ENCODE assay signal across 8 mouse cellular contexts in genomic region chr19:5456241-5456921, GRCm38 (mm10). TPM values are rescaled to one million over a fixed set of nuclear protein-coding genes. Genes with fewer than 3 reads are reported as not detected.
DNase-seq lines count a peak whose midpoint lies in the region; ATAC-seq and TF ChIP-seq lines count a peak whose summit lies in the region.

No protein-coding gene starts in this region.

- no peaks in the 10 kb centered on the region for H3K27me3 ChIP-seq in MEL (ENCODE audit: control insufficient read depth in 1 of 2, insufficient read depth in 2 of 2, low read length in 2 of 2)
- peaks cover 5% of the 10 kb centered on the region for H3K27me3 ChIP-seq in limb, embryonic 12.5 days
- no peaks in the 10 kb centered on the region for H3K27me3 ChIP-seq in midbrain, embryonic 14.5 days (ENCODE audit: control insufficient read depth, insufficient read depth, low read length)

- no peak for TF ChIP-seq POLR2A in MEL (IDR thresholded peaks at IDR 0.05; ENCODE audit: control insufficient read depth in 1 of 2, insufficient read depth in 1 of 2, low read depth in 1 of 2, low read length in 2 of 2, poor library complexity in 1 of 2)

- intact Hi-C loops in heart, postnatal 10 days (cut with DNase I), result loop anchor here (1.0 kb wide), 1 partner anchor 22 kb away; no protein-coding TSS in a partner anchor

- no peak overlapping the region for H3K27ac ChIP-seq in MEL (ENCODE audit: control insufficient read depth, low read depth, low read length)
- H3K27ac ChIP-seq in limb, embryonic 12.5 days, result peak overlapping the region; percentile 91
- H3K27ac ChIP-seq in midbrain, embryonic 14.5 days (replicated peaks; ENCODE audit: low read depth, low read length), result peak overlapping the region; percentile 96

- DNase-seq in MEL (ENCODE audit: low read depth, low spot score), result peak; percentile 44
- peak; percentile 29 for DNase-seq in embryo, embryonic 9.5 days (ENCODE audit: extremely low spot score)
- DNase-seq in heart, postnatal 10 days, result peak; percentile 61 to 65
- no peak for DNase-seq in midbrain, embryonic 14.5 days
- no peak for DNase-seq in left cerebral cortex, adult 8-10 months (ENCODE audit: low spot score in 2 of 2)
- DNase-seq in left cerebral cortex, adult 11 months (ENCODE audit: low spot score), result no peak
- no peak for DNase-seq in layer of hippocampus, adult 9-10 months (ENCODE audit: low spot score)

- H3K9me3 ChIP-seq in MEL (replicated peaks; ENCODE audit: insufficient read depth, low read length), result no peaks in the 10 kb centered on the region
- no peaks in the 10 kb centered on the region for H3K9me3 ChIP-seq in limb, embryonic 12.5 days
- no peaks in the 10 kb centered on the region for H3K9me3 ChIP-seq in midbrain, embryonic 14.5 days (ENCODE audit: control insufficient read depth, low read length)

- peaks cover 18% of the 10 kb centered on the region for H3K79me2 ChIP-seq in MEL (ENCODE audit: control insufficient read depth, insufficient read depth, low read length, poor library complexity)

- ATAC-seq in limb, embryonic 12.5 days (ENCODE audit: insufficient number of reproducible peaks, insufficient read depth, low FRiP score, low TSS enrichment, low read depth), result no peak
- no peak for ATAC-seq in midbrain, embryonic 14.5 days (ENCODE audit: low FRiP score, low TSS enrichment)

- H3K9ac ChIP-seq in MEL (ENCODE audit: control insufficient read depth, low read depth, low read length, poor library complexity, severe bottlenecking), result peak overlapping the region; percentile 89
- H3K9ac ChIP-seq in limb, embryonic 12.5 days (replicated peaks), result peak overlapping the region; percentile 82
- peak overlapping the region; percentile 91 for H3K9ac ChIP-seq in midbrain, embryonic 14.5 days (replicated peaks; ENCODE audit: low read length)

- no peak for TF ChIP-seq RAD21 in MEL (IDR thresholded peaks at IDR 0.05; ENCODE audit: low read depth, low read length)

- 3% methylated on average over 26 of the region's 26 CpGs for WGBS in limb, embryonic 12.5 days
- WGBS in midbrain, embryonic 14.5 days, result 4% methylated on average over 26 of the region's 26 CpGs

- H3K4me1 ChIP-seq in MEL (ENCODE audit: control insufficient read depth in 1 of 2, insufficient read depth in 2 of 2, low read length in 2 of 2), result peaks cover 0 to 28% of the 10 kb centered on the region in 2 experiments
- peaks cover 38% of the 10 kb centered on the region for H3K4me1 ChIP-seq in limb, embryonic 12.5 days (replicated peaks)
- peaks cover 38% of the 10 kb centered on the region for H3K4me1 ChIP-seq in midbrain, embryonic 14.5 days (ENCODE audit: control insufficient read depth, insufficient read depth, low read length)

- H3K36me3 ChIP-seq in MEL (ENCODE audit: control insufficient read depth in 1 of 2, insufficient read depth in 2 of 2, low read length in 2 of 2), result peaks cover 0 to 5% of the 10 kb centered on the region in 2 experiments; a peak in 2 of 4 replicates
- peaks cover 8% of the 10 kb centered on the region for H3K36me3 ChIP-seq in limb, embryonic 12.5 days
- H3K36me3 ChIP-seq in midbrain, embryonic 14.5 days (ENCODE audit: control insufficient read depth, insufficient read depth, low read length), result 0 out of 2 replicates have a peak, but pooled peaks cover 3% of the 10 kb centered on the region

- peak overlapping the region; percentile 98 for H3K4me2 ChIP-seq in limb, embryonic 12.5 days
- H3K4me2 ChIP-seq in midbrain, embryonic 14.5 days (ENCODE audit: low read length), result peak overlapping the region; percentile 98

- no peak for TF ChIP-seq CTCF in MEL (IDR thresholded peaks at IDR 0.05 in 2 of 3, conservative IDR thresholded peaks at IDR 0.05 in 1 of 3; ENCODE audit: control insufficient read depth in 1 of 3, insufficient read depth in 1 of 3, low read depth in 2 of 3, low read length in 3 of 3, poor library complexity in 1 of 3, severe bottlenecking in 1 of 3)

- no peak for TF ChIP-seq EP300 in MEL (IDR thresholded peaks at IDR 0.05; ENCODE audit: low read depth in 1 of 2, low read length in 2 of 2)

- peak overlapping the region; percentile 77 for H3K4me3 ChIP-seq in MEL (ENCODE audit: control insufficient read depth in 1 of 2, insufficient read depth in 1 of 2, low read depth in 2 of 2, low read length in 2 of 2)
- peak overlapping the region; percentile 83 for H3K4me3 ChIP-seq in limb, embryonic 12.5 days (replicated peaks)
- peak overlapping the region; percentile 85 for H3K4me3 ChIP-seq in midbrain, embryonic 14.5 days (replicated peaks; ENCODE audit: low read depth, low read length)

TF ChIP-seq in MEL, 35 proteins besides CTCF, POLR2A, EP300 and RAD21:
- no peak for TF ChIP-seq ZKSCAN1 (IDR thresholded peaks at IDR 0.05; ENCODE audit: low read depth, low read length)
- TF ChIP-seq USF1 (IDR thresholded peaks at IDR 0.05; ENCODE audit: low read depth, low read length), result no peak
- TF ChIP-seq NRF1 (IDR thresholded peaks at IDR 0.05; ENCODE audit: insufficient read depth, low read depth, low read length, poor library complexity, severe bottlenecking), result no peak
- no peak for TF ChIP-seq ZMIZ1 (IDR thresholded peaks at IDR 0.05; ENCODE audit: low read depth, low read length)
- TF ChIP-seq CHD1 (IDR thresholded peaks at IDR 0.05; ENCODE audit: low read depth, low read length), result no peak
- no peak for TF ChIP-seq MAX (IDR thresholded peaks at IDR 0.05; ENCODE audit: low read length)
TF ChIP-seq in MEL: peak in this region for 0.

RNA-seq across cellular contexts. Expression of gene Ccdc85b, which starts 1.3 kb away (rescaled TPM):
- total RNA-seq in MEL (2012; rRNA removed), result 3.6 and 4.1 TPM in 2 replicates
- 1 to 10 TPM in 1 of 2 experiments, not detected in 1; 7.6 TPM for polyA plus RNA-seq in MEL (2012; ENCODE audit: insufficient read depth in 1 of 2, insufficient read length in 2 of 2, low read depth in 1 of 2, low replicate concordance in 2 of 2, missing spikeins in 1 of 2)
- 10 to 100 TPM; 12.5 to 14.5 TPM for total RNA-seq in heart, postnatal 10 days (2021)
- polyA plus RNA-seq in limb, embryonic 12.5 days (2016; fragmentation: Nextera tagmentation; extraction: Ambion mirVana), result 10.4 and 10.8 TPM in 2 replicates
- polyA plus RNA-seq in midbrain, embryonic 14.5 days (2014; fragmentation: Nextera tagmentation; extraction: Ambion mirVana), result 7.6 and 9.1 TPM in 2 replicates
- total RNA-seq in left cerebral cortex, adult 8-10 months (2022), result 10 to 100 TPM; 26.2 to 30.7 (median 29.4) TPM

RNA-seq across cellular contexts. Expression of gene Fibp, which starts 4.0 kb away (rescaled TPM):
- 21.9 and 28.3 TPM in 2 replicates for total RNA-seq in MEL (2012; rRNA removed)
- polyA plus RNA-seq in MEL (2012; ENCODE audit: insufficient read depth in 1 of 2, insufficient read length in 2 of 2, low read depth in 1 of 2, low replicate concordance in 2 of 2, missing spikeins in 1 of 2), result 10 to 100 TPM in 1 of 2 experiments, not detected in 1; 63.5 TPM
- total RNA-seq in heart, postnatal 10 days (2021), result 10 to 100 TPM; 90.2 to 91.5 TPM
- polyA plus RNA-seq in limb, embryonic 12.5 days (2016; fragmentation: Nextera tagmentation; extraction: Ambion mirVana), result 130 and 140 TPM in 2 replicates
- polyA plus RNA-seq in midbrain, embryonic 14.5 days (2014; fragmentation: Nextera tagmentation; extraction: Ambion mirVana), result 169 and 199 TPM in 2 replicates
- 100 to 1,000 TPM in 1 of 4 experiments, 10 to 100 TPM in 3; 89.0 to 124 (median 93.6) TPM for total RNA-seq in left cerebral cortex, adult 8-10 months (2022)

RNA-seq across cellular contexts. Expression of gene Fosl1, which starts 9.0 kb away (rescaled TPM):
- 1.1 and 2.0 TPM in 2 replicates for total RNA-seq in MEL (2012; rRNA removed)
- 1 to 10 TPM in 1 of 2 experiments, not detected in 1; 3.1 TPM for polyA plus RNA-seq in MEL (2012; ENCODE audit: insufficient read depth in 1 of 2, insufficient read length in 2 of 2, low read depth in 1 of 2, low replicate concordance in 2 of 2, missing spikeins in 1 of 2)
- not detected for total RNA-seq in heart, postnatal 10 days (2021)
- polyA plus RNA-seq in limb, embryonic 12.5 days (2016; fragmentation: Nextera tagmentation; extraction: Ambion mirVana), result not detected in 2 replicates
- polyA plus RNA-seq in midbrain, embryonic 14.5 days (2014; fragmentation: Nextera tagmentation; extraction: Ambion mirVana), result not detected in 2 replicates
- not detected for total RNA-seq in left cerebral cortex, adult 8-10 months (2022)

RNA-seq across cellular contexts. Expression of gene Ctsw, which starts 11.9 kb away (rescaled TPM):
- 0.15 TPM in 1 of 2 replicates, not detected in the other for total RNA-seq in MEL (2012; rRNA removed)
- polyA plus RNA-seq in MEL (2012; ENCODE audit: insufficient read depth in 1 of 2, insufficient read length in 2 of 2, low read depth in 1 of 2, low replicate concordance in 2 of 2, missing spikeins in 1 of 2), result under 1 TPM in 1 of 2 experiments, not detected in 1; 0.39 TPM
- total RNA-seq in heart, postnatal 10 days (2021), result under 1 TPM; 0.41 to 0.45 TPM
- 2.2 and 2.9 TPM in 2 replicates for polyA plus RNA-seq in limb, embryonic 12.5 days (2016; fragmentation: Nextera tagmentation; extraction: Ambion mirVana)
- polyA plus RNA-seq in midbrain, embryonic 14.5 days (2014; fragmentation: Nextera tagmentation; extraction: Ambion mirVana), result 4.3 and 4.9 TPM in 2 replicates
- 1 to 10 TPM in 1 of 4 experiments, under 1 TPM in 3; 0.30 to 1.0 (median 0.46) TPM for total RNA-seq in left cerebral cortex, adult 8-10 months (2022)

RNA-seq across cellular contexts. Expression of gene Efemp2, which starts 17.4 kb away (rescaled TPM):
- total RNA-seq in MEL (2012; rRNA removed), result 7.5 and 10.4 TPM in 2 replicates
- polyA plus RNA-seq in MEL (2012; ENCODE audit: insufficient read depth in 1 of 2, insufficient read length in 2 of 2, low read depth in 1 of 2, low replicate concordance in 2 of 2, missing spikeins in 1 of 2), result 10 to 100 TPM in 1 of 2 experiments, not detected in 1; 17.7 TPM
- total RNA-seq in heart, postnatal 10 days (2021), result 10 to 100 TPM; 28.6 to 32.7 TPM
- 138 and 139 TPM in 2 replicates for polyA plus RNA-seq in limb, embryonic 12.5 days (2016; fragmentation: Nextera tagmentation; extraction: Ambion mirVana)
- polyA plus RNA-seq in midbrain, embryonic 14.5 days (2014; fragmentation: Nextera tagmentation; extraction: Ambion mirVana), result 18.0 and 28.7 TPM in 2 replicates
- total RNA-seq in left cerebral cortex, adult 8-10 months (2022), result 10 to 100 TPM; 16.0 to 21.9 (median 18.7) TPM

Comparison
In these comparisons a context has a peak if more than half of its experiments do, and no peak if none do; other contexts are left out.
1. DNase-seq: peak in MEL (single experiment), embryo, embryonic 9.5 days (single experiment) and heart, postnatal 10 days (2 of 2); none in midbrain, embryonic 14.5 days (single experiment), left cerebral cortex, adult 8-10 months (0 of 2), left cerebral cortex, adult 11 months (single experiment) and layer of hippocampus, adult 9-10 months (single experiment).
2. Peak in every context shown above with its lines, with median percentiles within 50 percentile points of each other: H3K4me3 ChIP-seq and H3K9ac ChIP-seq.